Mouse (Mus musculus) heart, embryonic 13.5 days (tissue): ENCODE measurements around the gene Sgce. TPM values are rescaled to one million over a fixed set of nuclear protein-coding genes. Genes with fewer than 3 reads are reported as not detected.
"Not testable (repeated sequence)": the region's sequence is repeated elsewhere in the genome, so short reads cannot be mapped to it uniquely, and the experiment has no call there.

ENCODE experiments used
- ATAC-seq: fragments of 200-750 bp; cut with Nextera tagmentation; 2 replicates; pipeline ENCODE4 v1.8.0; 2017; ENCODE audit warnings: moderate TSS enrichment; ENCODE audit not compliant: insufficient number of reproducible peaks, low FRiP score, low TSS enrichment; ENCODE audit errors: extremely low read depth
- H3K27ac ChIP-seq: fragments of 300-500 bp; sonication (generic); replicated peaks from 2 replicates; pipeline ENCODE4 v1.5.1; 2015; ENCODE audit warnings: moderate library complexity, mild to moderate bottlenecking, inconsistent platforms
- H3K27me3 ChIP-seq: fragments of 300-500 bp; sonication (generic); replicated peaks from 2 replicates; pipeline ENCODE4 v1.6.1; 2015; ENCODE audit warnings: mild to moderate bottlenecking, inconsistent platforms
- H3K36me3 ChIP-seq: fragments of 300-500 bp; sonication (generic); 2 replicates; pipeline ENCODE4 v1.6.1; 2015; ENCODE audit warnings: mild to moderate bottlenecking, inconsistent platforms
- H3K4me1 ChIP-seq: fragments of 300-500 bp; sonication (generic); 2 replicates; pipeline ENCODE4 v1.6.1; 2015; ENCODE audit warnings: inconsistent platforms
- H3K4me2 ChIP-seq: fragments of 300-500 bp; sonication (generic); 2 replicates; pipeline ENCODE4 v1.6.1; 2015; ENCODE audit warnings: inconsistent platforms, mild to moderate bottlenecking, moderate library complexity
- H3K4me3 ChIP-seq: fragments of 300-500 bp; sonication (generic); 2 replicates; pipeline ENCODE4 v1.5.1; 2015; ENCODE audit warnings: moderate library complexity, mild to moderate bottlenecking, inconsistent platforms
- H3K9ac ChIP-seq: fragments of 300-500 bp; sonication (generic); 2 replicates; pipeline ENCODE4 v1.6.1; 2015; ENCODE audit warnings: inconsistent platforms, mild to moderate bottlenecking, moderate library complexity
- H3K9me3 ChIP-seq: fragments of 300-500 bp; sonication (generic); 2 replicates; pipeline ENCODE4 v1.6.1; 2016; ENCODE audit warnings: inconsistent platforms
- WGBS: fragments of 180-500 bp; shearing (Covaris S2); methylation state at CpG from one replicate; pipeline ENCODE4 v1.1.7; 2015; ENCODE audit warnings: mixed read lengths; 5-methylcytosine and 5-hydroxymethylcytosine counted together
- polyA plus RNA-seq: library from polyadenylated mRNA; unstranded; fragments of >200 nt; fragmentation: Nextera tagmentation; extraction: Ambion mirVana; gene quantifications from 2 replicates; pipeline ENCODE4 v1.2.1, GENCODE M21; 2015

The Sgce gene
- polyA plus RNA-seq: 55.9 and 56.9 TPM in 2 replicates

DNA sequence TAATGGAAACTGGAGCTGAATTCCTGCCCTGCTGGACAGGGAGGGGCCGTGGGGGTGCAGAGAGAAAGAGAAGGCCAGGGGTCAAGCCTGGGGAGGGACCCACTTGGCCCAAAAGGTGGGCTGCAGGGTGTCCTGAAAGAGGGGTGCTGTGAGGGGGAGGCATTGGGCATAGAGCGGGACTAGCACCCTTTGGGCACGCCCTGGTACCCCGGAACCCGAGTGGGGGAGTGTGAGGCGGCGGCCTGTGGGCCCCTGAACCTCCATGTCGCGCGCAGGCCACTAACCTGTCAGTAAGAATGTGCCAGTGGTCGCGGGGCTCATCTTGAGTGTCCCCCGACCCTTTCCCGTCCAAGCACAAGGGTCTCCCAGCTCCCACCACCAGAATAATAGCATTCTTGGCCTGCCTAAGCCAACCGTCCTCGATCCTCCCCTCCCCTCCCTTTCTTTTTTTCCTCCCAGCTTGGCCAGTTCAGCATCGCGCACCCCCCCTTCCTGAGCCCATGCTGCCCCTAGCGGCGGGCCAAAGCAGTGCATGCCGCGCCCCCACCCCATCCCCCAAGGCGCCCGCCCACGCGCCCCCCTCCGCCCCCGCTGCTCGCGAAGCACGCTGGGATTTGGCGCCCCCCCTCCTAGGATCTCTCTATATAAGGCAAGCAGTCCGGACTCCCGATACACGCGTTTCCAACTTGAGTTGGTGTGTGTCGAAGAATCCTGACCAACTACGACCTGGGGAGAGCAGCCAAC lies at the start of gene Sgce, which contains the start of gene Peg10:
TSS of gene Sgce (minus strand) at position 512 of the 744 bp plus-strand sequence.
TSS of gene Peg10 (plus strand) at position 611 of the 744 bp plus-strand sequence.
- ATAC-seq: peak; percentile 22; the same call in 1 of the 2 replicates
- Histone ChIP-seq H3K4me3 (peak within 1 kb of the TSS; percentile 61), H3K36me3 (no peaks in the 10 kb centered on the region), H3K9me3 (peaks cover 29% of the 10 kb centered on the region), H3K4me2 (peak within 1 kb of the TSS; percentile 77), H3K27me3 (no peaks in the 10 kb centered on the region), H3K9ac (peak within 1 kb of the TSS; percentile 86), H3K4me1 (peaks cover 16% of the 10 kb centered on the region), H3K27ac (peak within 1 kb of the TSS; percentile 78)
- 59% methylated on average over 35 of the region's 38 CpGs for WGBS

DNA sequence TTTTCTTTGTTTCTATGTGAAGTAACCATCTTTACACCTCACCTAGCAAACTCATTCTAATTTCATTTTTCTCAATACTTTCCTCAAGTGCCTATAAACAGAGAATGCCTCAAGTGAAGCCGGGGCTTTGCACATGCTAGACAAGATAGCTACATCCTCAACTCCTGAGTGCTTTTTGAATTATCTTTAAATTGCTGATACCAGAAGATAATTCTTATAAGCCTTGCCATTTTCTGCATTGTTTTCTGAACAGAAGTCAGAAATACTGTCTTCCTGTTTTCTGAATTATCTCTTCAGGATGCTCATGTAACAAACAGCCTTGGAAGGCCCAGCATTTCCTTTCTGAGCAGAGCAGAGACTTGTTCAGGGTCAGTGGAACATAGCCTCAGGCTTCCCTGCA lies 49.3 kb upstream of the Sgce start:
- WGBS: 56% methylated on average over 1 of the region's 1 CpGs
- Histone ChIP-seq H3K27ac (no peak overlapping the region), H3K27me3 (no peaks in the 10 kb centered on the region), H3K4me1 (no peaks in the 10 kb centered on the region), H3K9me3 (no peaks in the 10 kb centered on the region), H3K4me3 (no peak overlapping the region), H3K9ac (no peak overlapping the region), H3K4me2 (no peak overlapping the region), H3K36me3 (no peaks in the 10 kb centered on the region)
- ATAC-seq: no peak

DNA sequence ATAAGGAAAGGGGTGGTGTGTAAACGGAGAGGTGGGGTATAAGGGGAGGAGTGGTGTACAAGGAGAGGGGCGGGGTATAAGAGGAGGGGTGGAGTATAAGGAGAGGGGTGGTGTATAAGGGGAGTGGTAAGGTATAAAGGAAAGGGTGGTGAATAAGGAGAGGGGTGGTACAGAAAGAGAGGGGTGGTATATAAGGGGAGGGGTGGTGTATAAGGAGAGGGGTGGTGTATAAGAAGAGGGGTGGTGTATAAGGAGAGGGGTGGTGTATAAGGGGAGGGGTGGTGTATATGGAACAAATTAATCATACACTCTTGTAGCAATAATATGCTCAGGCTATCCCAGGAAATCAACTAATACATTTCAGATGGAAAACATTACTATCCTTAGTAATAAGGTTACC lies 15.2 kb upstream of the Sgce start:
- no peaks in the 10 kb centered on the region for H3K9me3 ChIP-seq
- no peak overlapping the region for H3K4me3 ChIP-seq
- no peaks in the 10 kb centered on the region for H3K4me1 ChIP-seq
- H3K4me2 ChIP-seq: no peak overlapping the region
- no peaks in the 10 kb centered on the region for H3K36me3 ChIP-seq
- peak; percentile 97 for ATAC-seq
- 45% methylated on average over 2 of the region's 2 CpGs for WGBS
- H3K27me3 ChIP-seq: no peaks in the 10 kb centered on the region
- H3K9ac ChIP-seq: no peak overlapping the region
- no peak overlapping the region for H3K27ac ChIP-seq

DNA sequence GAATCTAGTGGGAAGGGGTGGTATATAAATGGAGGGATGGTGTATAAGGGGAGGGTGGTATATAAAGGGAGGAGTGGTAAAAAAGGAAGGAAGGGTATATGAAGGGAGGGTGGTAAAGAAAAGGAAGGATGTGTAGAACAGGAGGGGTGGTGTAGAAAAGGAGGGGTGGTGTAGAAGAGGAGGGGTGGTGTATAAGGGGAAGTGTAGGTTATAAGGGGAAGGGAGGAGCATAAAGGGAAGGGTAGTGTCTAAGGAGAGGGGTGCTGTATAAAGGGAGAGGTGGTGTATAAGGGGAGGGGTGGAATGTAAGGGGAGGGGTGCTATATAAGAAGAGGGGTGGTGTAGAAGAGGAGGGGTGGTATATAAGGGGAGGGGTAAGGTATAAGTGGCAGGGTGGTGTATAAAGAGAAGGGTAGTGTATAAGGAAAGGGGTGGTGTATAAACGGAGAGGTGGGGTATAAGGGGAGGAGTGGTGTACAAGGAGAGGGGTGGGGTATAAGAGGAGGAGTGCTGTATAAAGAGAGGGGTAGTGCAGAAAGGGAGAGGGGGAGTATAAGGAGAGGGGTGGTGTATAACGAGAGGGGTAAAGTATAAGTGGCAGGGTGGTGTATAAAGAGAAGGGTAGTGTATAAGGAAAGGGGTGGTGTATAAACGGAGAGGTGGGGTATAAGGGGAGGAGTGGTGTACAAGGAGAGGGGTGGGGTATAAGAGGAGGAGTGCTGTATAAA lies 14.6 kb upstream of the Sgce start:
- H3K4me2 ChIP-seq, H3K36me3 ChIP-seq, H3K9ac ChIP-seq, H3K4me3 ChIP-seq, H3K4me1 ChIP-seq, H3K27me3 ChIP-seq, H3K27ac ChIP-seq, H3K9me3 ChIP-seq, ATAC-seq: not testable (repeated sequence)
- 37% methylated on average over 3 of the region's 3 CpGs for WGBS

DNA sequence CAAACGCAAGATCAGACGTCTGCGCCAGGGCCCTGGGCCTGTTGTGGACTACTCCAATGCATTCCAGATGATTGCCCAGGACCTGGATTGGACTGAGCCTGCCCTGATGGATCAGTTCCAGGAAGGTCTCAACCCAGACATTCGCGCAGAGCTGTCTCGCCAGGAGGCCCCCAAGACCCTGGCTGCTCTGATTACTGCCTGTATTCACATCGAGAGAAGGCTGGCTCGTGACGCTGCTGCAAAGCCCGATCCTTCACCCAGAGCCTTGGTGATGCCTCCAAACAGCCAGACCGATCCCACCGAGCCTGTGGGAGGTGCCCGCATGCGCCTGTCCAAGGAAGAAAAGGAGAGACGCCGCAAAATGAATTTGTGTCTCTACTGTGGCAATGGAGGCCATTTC lies 7.9 kb upstream of the Sgce start:
- Histone ChIP-seq H3K27ac (no peak overlapping the region), H3K9ac (no peak overlapping the region), H3K4me2 (no peak overlapping the region), H3K4me3 (no peak overlapping the region), H3K4me1 (no peaks in the 10 kb centered on the region), H3K9me3 (peaks cover 8% of the 10 kb centered on the region; the same call in 1 of the 2 replicates), H3K27me3 (no peaks in the 10 kb centered on the region), H3K36me3 (peaks cover 16% of the 10 kb centered on the region)
- 85% methylated on average over 16 of the region's 16 CpGs for WGBS
- no peak for ATAC-seq

DNA sequence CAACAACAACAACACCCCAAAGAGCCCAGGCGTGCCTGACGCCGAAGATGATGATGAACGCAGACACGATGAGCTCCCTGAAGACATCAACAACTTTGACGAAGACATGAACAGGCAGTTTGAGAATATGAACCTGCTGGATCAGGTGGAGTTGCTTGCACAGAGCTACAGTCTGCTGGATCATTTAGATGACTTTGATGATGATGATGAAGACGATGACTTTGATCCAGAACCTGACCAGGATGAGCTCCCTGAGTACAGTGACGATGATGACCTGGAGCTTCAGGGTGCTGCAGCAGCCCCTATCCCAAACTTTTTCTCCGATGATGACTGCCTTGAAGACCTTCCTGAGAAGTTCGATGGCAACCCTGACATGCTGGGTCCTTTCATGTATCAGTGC lies 7.3 kb upstream of the Sgce start:
- H3K9ac ChIP-seq: no peak overlapping the region
- no peak overlapping the region for H3K27ac ChIP-seq
- no peak for ATAC-seq
- H3K27me3 ChIP-seq: no peaks in the 10 kb centered on the region
- peaks cover 16% of the 10 kb centered on the region for H3K36me3 ChIP-seq
- no peak overlapping the region for H3K4me3 ChIP-seq
- H3K4me2 ChIP-seq: no peak overlapping the region
- WGBS: 86% methylated on average over 10 of the region's 10 CpGs
- H3K4me1 ChIP-seq: no peaks in the 10 kb centered on the region
- peaks cover 8% of the 10 kb centered on the region; the same call in 1 of the 2 replicates for H3K9me3 ChIP-seq

DNA sequence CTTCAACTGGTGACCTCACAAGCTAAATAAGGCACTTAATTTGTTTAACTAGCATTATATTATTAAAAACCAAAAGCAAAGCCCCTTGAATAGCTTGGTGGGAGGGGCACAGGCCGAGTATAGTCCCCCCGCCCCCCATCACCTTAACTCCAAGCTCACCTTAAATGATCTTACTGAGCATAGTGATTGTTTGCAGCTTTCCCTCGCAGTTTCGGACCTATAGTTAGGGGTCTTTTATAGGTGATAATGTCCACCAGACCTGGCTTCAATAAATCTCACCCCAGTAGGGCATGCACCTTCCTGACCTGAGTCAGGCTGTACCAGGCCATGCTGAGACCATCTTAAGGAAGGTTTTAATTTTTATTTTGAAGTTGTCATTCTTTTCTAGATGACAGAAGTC lies 4.3 kb upstream of the Sgce start:
- Histone ChIP-seq H3K27me3 (no peaks in the 10 kb centered on the region), H3K4me2 (no peak overlapping the region), H3K4me1 (no peaks in the 10 kb centered on the region), H3K4me3 (no peak overlapping the region), H3K36me3 (peaks cover 16% of the 10 kb centered on the region), H3K9ac (no peak overlapping the region), H3K27ac (no peak overlapping the region), H3K9me3 (peaks cover 36% of the 10 kb centered on the region)
- no peak for ATAC-seq
- 71% methylated on average over 4 of the region's 4 CpGs for WGBS

DNA sequence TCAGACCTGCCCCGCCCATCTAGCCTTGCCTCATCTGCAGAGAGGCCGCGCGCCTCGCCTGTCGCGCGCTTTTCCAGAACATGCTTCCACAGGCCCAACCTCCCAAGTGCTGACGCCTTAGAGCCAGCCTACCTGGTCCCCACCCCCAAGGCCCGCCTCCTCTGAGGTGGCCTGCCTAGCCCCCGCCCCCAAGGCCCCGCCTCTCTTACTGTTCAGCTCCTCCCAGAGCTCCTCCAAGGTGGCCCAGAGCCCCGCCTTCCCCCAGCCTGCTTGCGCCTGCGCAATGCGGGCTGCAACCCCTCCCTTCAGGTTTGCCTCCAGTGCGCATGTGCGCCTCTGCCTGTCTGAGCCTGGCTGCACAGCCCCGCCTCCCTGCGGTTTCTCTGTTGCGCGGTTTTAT lies 2.1 kb upstream of the Sgce start:
- Histone ChIP-seq H3K9ac (no peak overlapping the region), H3K36me3 (no peaks in the 10 kb centered on the region), H3K4me3 (peak overlapping the region; percentile 61), H3K4me2 (peak overlapping the region; percentile 77), H3K27ac (no peak overlapping the region), H3K27me3 (no peaks in the 10 kb centered on the region), H3K9me3 (peaks cover 29% of the 10 kb centered on the region), H3K4me1 (peaks cover under 1% of the 10 kb centered on the region; the same call in 1 of the 2 replicates)
- WGBS: 46% methylated on average over 22 of the region's 22 CpGs
- ATAC-seq: peak; percentile 91

DNA sequence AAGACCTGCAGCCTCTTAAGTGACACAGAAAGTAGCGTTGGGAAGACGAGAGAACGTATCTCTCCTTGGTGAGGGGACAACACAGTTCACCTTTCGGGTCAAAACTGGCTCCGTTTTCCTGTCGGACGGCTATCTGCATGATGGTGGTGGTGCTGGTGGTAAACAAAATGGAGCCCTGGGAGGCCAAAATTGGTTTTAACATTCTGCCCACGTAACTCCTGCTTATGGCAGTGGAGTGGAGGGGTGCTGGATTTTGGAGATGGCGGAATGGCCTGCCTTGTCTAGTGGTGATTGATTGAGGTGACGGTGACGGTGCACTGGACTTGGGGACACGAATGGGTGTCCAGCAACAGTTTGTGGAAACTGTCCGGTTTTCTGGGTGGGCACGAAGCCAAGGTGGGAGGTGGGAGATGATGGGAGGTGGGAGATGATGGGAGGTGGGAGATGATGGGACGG lies 1.5 kb upstream of the Sgce start:
- H3K4me1 ChIP-seq: peaks cover 3% of the 10 kb centered on the region; the same call in 1 of the 2 replicates
- ATAC-seq: no peak
- peak overlapping the region; percentile 75 for H3K9ac ChIP-seq
- WGBS: 45% methylated on average over 15 of the region's 15 CpGs
- peak overlapping the region; percentile 61 for H3K4me3 ChIP-seq
- H3K36me3 ChIP-seq: no peaks in the 10 kb centered on the region
- peak overlapping the region; percentile 77 for H3K4me2 ChIP-seq
- peaks cover 29% of the 10 kb centered on the region for H3K9me3 ChIP-seq
- no peak overlapping the region; the same call in 1 of the 2 replicates for H3K27ac ChIP-seq
- H3K27me3 ChIP-seq: no peaks in the 10 kb centered on the region

DNA sequence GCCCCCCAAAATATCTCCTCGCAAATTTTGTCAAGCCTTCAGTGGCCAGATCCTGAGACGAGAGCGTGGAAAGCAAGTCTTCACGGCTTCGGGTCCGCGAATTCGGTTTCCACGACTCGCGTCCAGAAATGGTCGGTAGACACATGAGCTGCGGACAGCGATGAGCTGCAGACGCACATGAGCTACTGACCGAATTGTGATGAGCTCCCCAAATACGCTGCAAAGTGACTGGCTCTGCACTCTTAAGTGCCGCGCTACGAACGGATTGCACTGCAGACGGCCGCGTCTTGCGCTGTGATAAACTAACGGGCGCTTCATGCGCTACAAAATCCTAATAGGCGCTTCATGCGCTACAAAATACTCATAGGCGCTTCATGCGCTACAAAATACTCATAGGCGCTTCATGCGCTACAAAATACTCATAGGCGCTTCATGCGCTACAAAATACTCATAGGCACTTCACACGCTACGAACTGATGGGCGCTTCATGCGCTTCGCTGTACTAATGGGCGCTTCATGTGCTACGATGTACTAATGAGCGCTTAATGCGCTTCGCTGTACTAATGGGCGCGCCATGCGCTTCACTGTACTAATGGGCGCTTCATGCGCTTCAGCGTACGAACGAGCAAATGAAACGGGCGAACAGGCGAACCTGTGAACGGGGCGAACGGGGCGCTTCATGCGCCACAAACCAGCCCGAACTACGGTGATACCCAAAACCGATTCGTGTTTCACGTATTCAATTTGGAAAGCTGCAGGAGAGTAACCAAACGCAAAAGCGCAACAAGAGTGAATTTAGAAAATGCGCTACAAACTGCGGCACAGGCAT lies 884 bp upstream of the Sgce start:
- WGBS: 50% methylated on average over 71 of the region's 71 CpGs
- Histone ChIP-seq H3K27me3 (no peaks in the 10 kb centered on the region), H3K4me2 (peak overlapping the region; percentile 77), H3K4me1 (peaks cover 8% of the 10 kb centered on the region), H3K9ac (peak overlapping the region; percentile 75), H3K36me3 (no peaks in the 10 kb centered on the region), H3K4me3 (peak overlapping the region; percentile 61), H3K27ac (peak overlapping the region; percentile 50; the same call in 1 of the 2 replicates), H3K9me3 (peaks cover 29% of the 10 kb centered on the region)
- ATAC-seq: no peak
